In genomic region chr5:76588551-76589283, GRCm38 (mm10) we compare ENCODE assay signal across 8 mouse cellular contexts. TPM values are rescaled to one million over a fixed set of nuclear protein-coding genes. Genes with fewer than 3 reads are reported as not detected.
DNase-seq lines count a peak whose midpoint lies in the region; ATAC-seq and TF ChIP-seq lines count a peak whose summit lies in the region.

Gene Cep135, plus strand, starts transcription at chr5:76588698.

- peak within 1 kb of the TSS; percentile 91 for H3K4me3 ChIP-seq in hindbrain, embryonic 15.5 days
- peak within 1 kb of the TSS; percentile 74 for H3K4me3 ChIP-seq in left cerebral cortex, adult 2 months
- H3K4me3 ChIP-seq in macrophage (ENCODE audit: inconsistent target), result peak within 1 kb of the TSS; percentile 78

- no peaks in the 10 kb centered on the region for H3K27me3 ChIP-seq in hindbrain, embryonic 15.5 days

- peak within 1 kb of the TSS; percentile 82 for H3K4me2 ChIP-seq in hindbrain, embryonic 15.5 days

- peak; percentile 89 for DNase-seq in ZHBTc4 (ENCODE audit: low read depth, low spot score)
- peak; percentile 87 to 93 for DNase-seq in cerebellum, postnatal 36 days
- DNase-seq in frontal cortex, postnatal 36 days (ENCODE audit: low spot score in 2 of 2), result peak; percentile 77 to 78
- DNase-seq in left cerebral cortex, adult 2 months (ENCODE audit: extremely low spot score in 1 of 2, low spot score in 2 of 2), result peak; percentile 87
- peak; percentile 86 for DNase-seq in retina, postnatal 7 days (ENCODE audit: low read depth, low spot score)
- peak; percentile 76 to 84 for DNase-seq in urinary bladder, adult 18-20 months (ENCODE audit: low spot score in 2 of 2)

- peak; percentile 94 for TF ChIP-seq CTCF in left cerebral cortex, adult 2 months (IDR thresholded peaks at IDR 0.05)

- H3K79me2 ChIP-seq in macrophage (ENCODE audit: inconsistent target), result peaks cover 10% of the 10 kb centered on the region; the same call in 1 of the 2 replicates

- under 1% methylated on average over 80 of the region's 92 CpGs for WGBS in hindbrain, embryonic 15.5 days
- WGBS in macrophage (ENCODE audit: missing documents), result 2% methylated on average over 57 of the region's 92 CpGs

- intact Hi-C loops in left cerebral cortex, adult 2 months (cut with DNase I), result loop anchor here (1.0 to 10.0 kb wide), 4 partner anchors 60 to 255 kb away; partner anchors contain the start of genes C530008M17Rik and Exoc1

- peak; percentile 98 for ATAC-seq in hindbrain, embryonic 15.5 days (ENCODE audit: low FRiP score, low read depth)

- peak within 1 kb of the TSS; percentile 85 for H3K27ac ChIP-seq in hindbrain, embryonic 15.5 days (replicated peaks)
- H3K27ac ChIP-seq in left cerebral cortex, adult 2 months, result peak within 1 kb of the TSS; percentile 71
- peak within 1 kb of the TSS; percentile 10; the same call in 1 of the 2 replicates for H3K27ac ChIP-seq in macrophage

- peaks cover 3% of the 10 kb centered on the region; the same call in 1 of the 2 replicates for H3K36me3 ChIP-seq in hindbrain, embryonic 15.5 days
- peaks cover 15% of the 10 kb centered on the region; the same call in 1 of the 2 replicates for H3K36me3 ChIP-seq in macrophage (ENCODE audit: inconsistent target)

- H3K9ac ChIP-seq in hindbrain, embryonic 15.5 days, result peak within 1 kb of the TSS; percentile 79

- H3K4me1 ChIP-seq in hindbrain, embryonic 15.5 days (replicated peaks), result peaks cover 16% of the 10 kb centered on the region

- H3K9me3 ChIP-seq in hindbrain, embryonic 15.5 days, result no peaks in the 10 kb centered on the region

RNA-seq across cellular contexts. Expression of gene Cep135, which starts in this region (rescaled TPM):
- polyA plus RNA-seq in hindbrain, embryonic 15.5 days (2015; fragmentation: Nextera tagmentation; extraction: Ambion mirVana), result 3.3 and 3.5 TPM in 2 replicates
- 1 to 10 TPM; 6.8 to 7.2 TPM for total RNA-seq in left cerebral cortex, adult 2 months (2021)
- 10 to 100 TPM; 15.0 to 31.4 (median 25.7) TPM for total RNA-seq in macrophage (2018; cell fraction: chromatin; rRNA removed)
- 1 to 10 TPM; 2.8 to 5.9 (median 4.5) TPM for total RNA-seq in macrophage (2018; cell fraction: cytosol; rRNA removed)
- 10 to 100 TPM in 19 of 26 experiments, 1 to 10 TPM in 7; 8.9 to 22.0 (median 13.5) TPM for total RNA-seq in macrophage (2018; cell fraction: nucleus; rRNA removed)
- polyA plus RNA-seq in macrophage (2018), result 3.5 to 4.4 TPM (median 4.2 TPM) in 3 replicates

Comparison
In these comparisons a context has a peak if more than half of its experiments do, and no peak if none do; other contexts are left out.
1. Peak in every context shown above with its lines: DNase-seq, ATAC-seq, H3K4me3 ChIP-seq and H3K27ac ChIP-seq.
2. H3K27ac ChIP-seq: peak in every context shown above with its lines; median percentile 85 in hindbrain, embryonic 15.5 days; 71 in left cerebral cortex, adult 2 months; 10 in macrophage.